Mouse (Mus musculus): ENCODE results near the gene Pla2g16.

Gene Pla2g16

GRCm38 (mm10) chr19:7566826-7567225 lies 9.6 kb downstream of the Pla2g16 start:
- no peak for DNase-seq

GRCm38 (mm10) chr19:7568364-7568763 lies 11.1 kb downstream of the Pla2g16 start:
- DNase-seq, result no peak

- DNase-seq, result no peak
Observed at GRCm38 (mm10) chr19:7569650-7570049, 12.4 kb downstream of the Pla2g16 start.

- no peak for DNase-seq
Observed at GRCm38 (mm10) chr19:7576180-7576579, 18.9 kb downstream of the Pla2g16 start.

- DNase-seq, result no peak
Observed at GRCm38 (mm10) chr19:7577710-7578109, 20.5 kb downstream of the Pla2g16 start.

- no peak for DNase-seq
Observed at GRCm38 (mm10) chr19:7581042-7581441, 23.8 kb downstream of the Pla2g16 start.

GRCm38 (mm10) chr19:7583101-7583500 lies 25.8 kb downstream of the Pla2g16 start:
- DNase-seq, result no peak

GRCm38 (mm10) chr19:7583599-7583998 lies 26.3 kb downstream of the Pla2g16 start:
- DNase-seq, result no peak

GRCm38 (mm10) chr19:7585279-7585678 lies 28.0 kb downstream of the Pla2g16 start:
- no peak for DNase-seq

- DNase-seq, result no peak
Observed at GRCm38 (mm10) chr19:7585764-7586163, 28.5 kb downstream of the Pla2g16 start.

GRCm38 (mm10) chr19:7590795-7591194 lies 33.5 kb downstream of the Pla2g16 start:
- DNase-seq, result no peak

- DNase-seq, result no peak
Observed at GRCm38 (mm10) chr19:7592018-7592417, 34.8 kb downstream of the Pla2g16 start.

- peak; percentile 57 for DNase-seq
Observed at GRCm38 (mm10) chr19:7595534-7595933, 38.3 kb downstream of the Pla2g16 start.

GRCm38 (mm10) chr19:7598481-7598880 lies 41.2 kb downstream of the Pla2g16 start:
- DNase-seq, result no peak

GRCm38 (mm10) chr19:7601551-7601950 lies 44.3 kb downstream of the Pla2g16 start:
- no peak for DNase-seq

- DNase-seq, result no peak
Observed at GRCm38 (mm10) chr19:7604107-7604506, 46.8 kb downstream of the Pla2g16 start.

GRCm38 (mm10) chr19:7605013-7605412 lies 47.8 kb downstream of the Pla2g16 start:
- DNase-seq, result peak; percentile 49

GRCm38 (mm10) chr19:7605930-7606783 lies 48.9 kb downstream of the Pla2g16 start:
- peak; percentile 97 for DNase-seq

- DNase-seq, result peak; percentile 57
Observed at GRCm38 (mm10) chr19:7606801-7607689, 49.8 kb downstream of the Pla2g16 start, which contains the start of gene Lgals12. Gene Lgals12, minus strand, starts transcription at chr19:7607193.

GRCm38 (mm10) chr19:7607690-7608201 lies 50.5 kb downstream of the Pla2g16 start:
- peak; percentile 11 for DNase-seq

- DNase-seq, result peak; percentile 74
Observed at GRCm38 (mm10) chr19:7611942-7612757, 54.9 kb downstream of the Pla2g16 start, which contains the start of gene Hrasls5. Gene Hrasls5, plus strand, starts transcription at chr19:7612541.

- peak; percentile 8 for DNase-seq
Observed at GRCm38 (mm10) chr19:7613151-7613550, 55.9 kb downstream of the Pla2g16 start.

Data from retina, postnatal 1 day (tissue).